Mouse (Mus musculus) ES-Bruce4 (cell line): ENCODE data around the gene Pnpo.

Experiments used
- CTCF ChIP-seq: IDR thresholded peaks from one replicate; pipeline ENCODE4 v1.8.1; 2011; ENCODE audit warnings: low read depth, low read length
- EP300 ChIP-seq: IDR thresholded peaks from 2 replicates; pipeline ENCODE4 v1.6.1; 2011; ENCODE audit warnings: low read depth, low read length; ENCODE audit not compliant: insufficient read depth
- POLR2A ChIP-seq: IDR thresholded peaks from one replicate; pipeline ENCODE4 v1.8.1; 2011; ENCODE audit warnings: low read length; ENCODE audit not compliant: insufficient read depth

DNA sequence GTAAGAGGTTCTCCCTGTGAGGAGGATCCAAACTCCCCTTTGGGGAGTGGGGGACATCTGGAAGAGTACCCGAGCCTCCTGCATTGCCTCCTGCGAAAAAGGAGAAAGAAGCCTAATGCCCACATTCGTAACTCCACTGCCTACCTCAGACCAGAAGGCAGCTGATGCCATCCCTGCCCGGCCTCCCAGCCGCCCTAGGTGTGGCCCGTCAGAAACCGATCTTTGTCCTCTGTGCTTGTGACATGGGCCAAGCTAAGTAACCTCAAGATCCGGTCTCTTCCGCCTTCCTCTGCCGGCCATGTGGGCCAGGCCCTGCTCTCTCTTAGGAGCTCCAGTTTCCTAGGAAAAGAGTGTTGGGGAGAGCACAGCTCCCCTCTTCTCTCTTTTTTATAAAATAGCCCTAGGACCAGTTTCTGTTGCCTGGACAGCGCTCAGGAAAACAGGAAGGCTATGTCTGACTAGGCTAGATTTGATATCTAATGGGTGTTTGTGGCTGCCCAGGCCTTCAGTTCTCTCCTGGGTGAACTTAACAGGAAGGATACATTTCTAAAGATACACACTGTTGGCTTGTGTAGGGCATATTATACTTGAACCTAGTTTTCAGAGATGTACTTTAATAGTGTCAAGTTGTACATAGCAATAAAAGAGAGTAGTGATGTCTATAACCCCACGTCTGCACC is 18.2 kb downstream of the Pnpo start:
- no peak for TF ChIP-seq POLR2A
- no peak for TF ChIP-seq CTCF
- TF ChIP-seq EP300 = no peak
